Mouse (Mus musculus) heart, embryonic 13.5 days (tissue): ENCODE results near the gene Ndufs4. TPM values are rescaled to one million over a fixed set of nuclear protein-coding genes. Genes with fewer than 3 reads are reported as not detected.
"Not testable (repeated sequence)": the region's sequence is repeated elsewhere in the genome, so short reads cannot be mapped to it uniquely, and the experiment has no call there.

ENCODE experiments used
- ATAC-seq: fragments of 200-750 bp; cut with Nextera tagmentation; 2 replicates; pipeline ENCODE4 v1.8.0; 2017; ENCODE audit warnings: moderate TSS enrichment; ENCODE audit not compliant: insufficient number of reproducible peaks, low FRiP score, low TSS enrichment; ENCODE audit errors: extremely low read depth
- H3K27ac ChIP-seq: fragments of 300-500 bp; sonication (generic); replicated peaks from 2 replicates; pipeline ENCODE4 v1.5.1; 2015; ENCODE audit warnings: moderate library complexity, mild to moderate bottlenecking, inconsistent platforms
- H3K27me3 ChIP-seq: fragments of 300-500 bp; sonication (generic); replicated peaks from 2 replicates; pipeline ENCODE4 v1.6.1; 2015; ENCODE audit warnings: mild to moderate bottlenecking, inconsistent platforms
- H3K36me3 ChIP-seq: fragments of 300-500 bp; sonication (generic); 2 replicates; pipeline ENCODE4 v1.6.1; 2015; ENCODE audit warnings: mild to moderate bottlenecking, inconsistent platforms
- H3K4me1 ChIP-seq: fragments of 300-500 bp; sonication (generic); 2 replicates; pipeline ENCODE4 v1.6.1; 2015; ENCODE audit warnings: inconsistent platforms
- H3K4me2 ChIP-seq: fragments of 300-500 bp; sonication (generic); 2 replicates; pipeline ENCODE4 v1.6.1; 2015; ENCODE audit warnings: inconsistent platforms, mild to moderate bottlenecking, moderate library complexity
- H3K4me3 ChIP-seq: fragments of 300-500 bp; sonication (generic); 2 replicates; pipeline ENCODE4 v1.5.1; 2015; ENCODE audit warnings: moderate library complexity, mild to moderate bottlenecking, inconsistent platforms
- H3K9ac ChIP-seq: fragments of 300-500 bp; sonication (generic); 2 replicates; pipeline ENCODE4 v1.6.1; 2015; ENCODE audit warnings: inconsistent platforms, mild to moderate bottlenecking, moderate library complexity
- H3K9me3 ChIP-seq: fragments of 300-500 bp; sonication (generic); 2 replicates; pipeline ENCODE4 v1.6.1; 2016; ENCODE audit warnings: inconsistent platforms
- WGBS: fragments of 180-500 bp; shearing (Covaris S2); methylation state at CpG from one replicate; pipeline ENCODE4 v1.1.7; 2015; ENCODE audit warnings: mixed read lengths; 5-methylcytosine and 5-hydroxymethylcytosine counted together
- polyA plus RNA-seq: library from polyadenylated mRNA; unstranded; fragments of >200 nt; fragmentation: Nextera tagmentation; extraction: Ambion mirVana; gene quantifications from 2 replicates; pipeline ENCODE4 v1.2.1, GENCODE M21; 2015

Gene Ndufs4
- polyA plus RNA-seq, 1 experiment from 2014 or later = 388 TPM

- H3K4me2 ChIP-seq = no peak overlapping the region
- H3K4me1 ChIP-seq = 0 out of 2 replicates have a peak, but pooled peaks cover 5% of the 10 kb centered on the region
- no peak overlapping the region for H3K27ac ChIP-seq
- ATAC-seq = no peak
- no peaks in the 10 kb centered on the region for H3K9me3 ChIP-seq
- peaks cover 15% of the 10 kb centered on the region for H3K36me3 ChIP-seq
- no peak overlapping the region for H3K9ac ChIP-seq
- no peaks in the 10 kb centered on the region for H3K27me3 ChIP-seq
- no peak overlapping the region for H3K4me3 ChIP-seq
Measured at GRCm38 (mm10) chr13:114319136-114319535, 68.9 kb downstream of the Ndufs4 start.

- H3K4me1 ChIP-seq = 0 out of 2 replicates have a peak, but pooled peaks cover 5% of the 10 kb centered on the region
- no peak overlapping the region for H3K9ac ChIP-seq
- H3K9me3 ChIP-seq = no peaks in the 10 kb centered on the region
- H3K27me3 ChIP-seq = no peaks in the 10 kb centered on the region
- H3K36me3 ChIP-seq = peaks cover 19% of the 10 kb centered on the region
- WGBS = 82% methylated on average over 3 of the region's 3 CpGs
- no peak for ATAC-seq
- no peak overlapping the region for H3K4me2 ChIP-seq
- H3K4me3 ChIP-seq = no peak overlapping the region
- no peak overlapping the region for H3K27ac ChIP-seq
Measured at GRCm38 (mm10) chr13:114315374-114315773, 72.7 kb downstream of the Ndufs4 start.

- Histone ChIP-seq H3K27me3 (no peaks in the 10 kb centered on the region), H3K4me3 (no peak overlapping the region), H3K9me3 (no peaks in the 10 kb centered on the region), H3K4me2 (no peak overlapping the region), H3K4me1 (0 out of 2 replicates have a peak, but pooled peaks cover 4% of the 10 kb centered on the region), H3K9ac (no peak overlapping the region), H3K36me3 (peaks cover 19% of the 10 kb centered on the region), H3K27ac (no peak overlapping the region)
- WGBS = 71% methylated on average over 3 of the region's 3 CpGs
- ATAC-seq = no peak
Measured at GRCm38 (mm10) chr13:114314953-114315352, 73.1 kb downstream of the Ndufs4 start.

GRCm38 (mm10) chr13:114310591-114310990, 77.5 kb downstream of the Ndufs4 start:
- 91% methylated on average over 11 of the region's 11 CpGs for WGBS
- ATAC-seq = no peak
- H3K4me3 ChIP-seq = no peak overlapping the region
- no peak overlapping the region for H3K9ac ChIP-seq
- H3K36me3 ChIP-seq = peaks cover 14% of the 10 kb centered on the region
- H3K4me2 ChIP-seq = no peak overlapping the region
- H3K27me3 ChIP-seq = no peaks in the 10 kb centered on the region
- H3K4me1 ChIP-seq = no peaks in the 10 kb centered on the region
- H3K27ac ChIP-seq = no peak overlapping the region
- H3K9me3 ChIP-seq = no peaks in the 10 kb centered on the region

- Histone ChIP-seq H3K4me1 (no peaks in the 10 kb centered on the region), H3K9ac (no peak overlapping the region), H3K9me3 (no peaks in the 10 kb centered on the region), H3K27ac (no peak overlapping the region), H3K27me3 (no peaks in the 10 kb centered on the region), H3K4me3 (no peak overlapping the region), H3K4me2 (no peak overlapping the region), H3K36me3 (peaks cover 18% of the 10 kb centered on the region)
- 72% methylated on average over 7 of the region's 7 CpGs for WGBS
- ATAC-seq = no peak
Measured at GRCm38 (mm10) chr13:114304684-114305083, 83.4 kb downstream of the Ndufs4 start.

GRCm38 (mm10) chr13:114303466-114304175, 84.4 kb downstream of the Ndufs4 start:
- H3K27ac ChIP-seq = no peak overlapping the region
- peaks cover 6% of the 10 kb centered on the region; the same call in 1 of the 2 replicates for H3K4me1 ChIP-seq
- no peak overlapping the region for H3K4me2 ChIP-seq
- peaks cover 24% of the 10 kb centered on the region for H3K36me3 ChIP-seq
- WGBS = 80% methylated on average over 4 of the region's 4 CpGs
- no peaks in the 10 kb centered on the region for H3K27me3 ChIP-seq
- H3K9me3 ChIP-seq = no peaks in the 10 kb centered on the region
- H3K4me3 ChIP-seq = no peak overlapping the region
- no peak overlapping the region for H3K9ac ChIP-seq
- no peak for ATAC-seq

- no peak overlapping the region for H3K27ac ChIP-seq
- peaks cover 12% of the 10 kb centered on the region for H3K36me3 ChIP-seq
- no peak overlapping the region for H3K4me2 ChIP-seq
- no peaks in the 10 kb centered on the region for H3K9me3 ChIP-seq
- no peak for ATAC-seq
- H3K9ac ChIP-seq = no peak overlapping the region
- H3K4me1 ChIP-seq = peaks cover 17% of the 10 kb centered on the region; the same call in 1 of the 2 replicates
- WGBS = 54% methylated on average over 3 of the region's 3 CpGs
- H3K4me3 ChIP-seq = no peak overlapping the region
- no peaks in the 10 kb centered on the region for H3K27me3 ChIP-seq
Measured at GRCm38 (mm10) chr13:114297761-114298160, 90.3 kb downstream of the Ndufs4 start.

- no peak for ATAC-seq
- Histone ChIP-seq H3K36me3 (peaks cover 10% of the 10 kb centered on the region), H3K9ac (no peak overlapping the region), H3K9me3 (no peaks in the 10 kb centered on the region), H3K4me1 (peaks cover 17% of the 10 kb centered on the region; the same call in 1 of the 2 replicates), H3K27ac (no peak overlapping the region), H3K4me2 (no peak overlapping the region), H3K4me3 (no peak overlapping the region), H3K27me3 (no peaks in the 10 kb centered on the region)
- WGBS = 67% methylated on average over 4 of the region's 4 CpGs
Measured at GRCm38 (mm10) chr13:114296556-114296955, 91.5 kb downstream of the Ndufs4 start.

- H3K4me3 ChIP-seq = no peak overlapping the region
- H3K27me3 ChIP-seq = no peaks in the 10 kb centered on the region
- no peaks in the 10 kb centered on the region for H3K9me3 ChIP-seq
- ATAC-seq = no peak
- peaks cover 33% of the 10 kb centered on the region for H3K36me3 ChIP-seq
- peaks cover 21% of the 10 kb centered on the region for H3K4me1 ChIP-seq
- WGBS = 76% methylated on average over 1 of the region's 1 CpGs
- peak overlapping the region; percentile 37; the same call in 1 of the 2 replicates for H3K27ac ChIP-seq
- no peak overlapping the region for H3K4me2 ChIP-seq
- H3K9ac ChIP-seq = no peak overlapping the region
Measured at GRCm38 (mm10) chr13:114289411-114289810, 98.6 kb downstream of the Ndufs4 start.

- no peak for ATAC-seq
- peaks cover 21% of the 10 kb centered on the region for H3K4me1 ChIP-seq
- no peak overlapping the region for H3K9ac ChIP-seq
- H3K27ac ChIP-seq = peak overlapping the region; percentile 84
- peaks cover 39% of the 10 kb centered on the region for H3K36me3 ChIP-seq
- H3K9me3 ChIP-seq = no peaks in the 10 kb centered on the region
- no peak overlapping the region for H3K4me3 ChIP-seq
- WGBS = 59% methylated on average over 3 of the region's 3 CpGs
- H3K27me3 ChIP-seq = no peaks in the 10 kb centered on the region
- 0 out of 2 replicates have a peak overlapping the region, but pooled peaks have one; percentile 32 for H3K4me2 ChIP-seq
Measured at GRCm38 (mm10) chr13:114288511-114288910, 99.5 kb downstream of the Ndufs4 start.

GRCm38 (mm10) chr13:114278690-114279089, 109.4 kb downstream of the Ndufs4 start:
- not testable (repeated sequence) for H3K4me2 ChIP-seq, H3K27me3 ChIP-seq, ATAC-seq, H3K9ac ChIP-seq, H3K4me1 ChIP-seq, H3K4me3 ChIP-seq, H3K9me3 ChIP-seq, H3K27ac ChIP-seq
- peaks cover 14% of the 10 kb centered on the region for H3K36me3 ChIP-seq
- 91% methylated on average over 2 of the region's 2 CpGs for WGBS

GRCm38 (mm10) chr13:114277277-114277676, 110.8 kb downstream of the Ndufs4 start:
- Histone ChIP-seq H3K27me3 (no peaks in the 10 kb centered on the region), H3K9me3 (no peaks in the 10 kb centered on the region), H3K4me1 (no peaks in the 10 kb centered on the region), H3K9ac (no peak overlapping the region), H3K27ac (no peak overlapping the region), H3K36me3 (no peaks in the 10 kb centered on the region; the same call in 1 of the 2 replicates), H3K4me3 (no peak overlapping the region), H3K4me2 (no peak overlapping the region)
- 82% methylated on average over 5 of the region's 5 CpGs for WGBS
- no peak for ATAC-seq
